Mouse (Mus musculus): ENCODE results near the gene Cpeb1.

- TF ChIP-seq CTCF (IDR thresholded peaks at IDR 0.05; ENCODE audit: insufficient read depth, low read length) = no peak
- no peak for TF ChIP-seq POLR2A (IDR thresholded peaks at IDR 0.05; ENCODE audit: borderline replicate concordance, extremely low read depth, low read depth, low read length)
Measured at GRCm38 (mm10) chr7:81372337-81372920, 82.8 kb downstream of the Cpeb1 start.
